Mouse (Mus musculus) C2C12 (cell line): ENCODE data around the gene Ube2z. TPM values are rescaled to one million over a fixed set of nuclear protein-coding genes. Genes with fewer than 3 reads are reported as not detected.

Experiments used
- H3K27me3 ChIP-seq: one replicate; pipeline ENCODE4 v1.6.1; 2011; ENCODE audit not compliant: control insufficient read depth, insufficient read depth, insufficient read length
- H3K36me3 ChIP-seq: one replicate; pipeline ENCODE4 v1.6.1; 2011; ENCODE audit not compliant: control insufficient read depth, insufficient read depth
- H3K4me3 ChIP-seq: one replicate; pipeline ENCODE4 v1.5.1; 2011; ENCODE audit warnings: mild to moderate bottlenecking, control low read depth; ENCODE audit not compliant: poor library complexity, insufficient read depth, severe bottlenecking
- H3K79me2 ChIP-seq: one replicate; pipeline ENCODE4 v1.6.1; 2011; ENCODE audit not compliant: control insufficient read depth, insufficient read depth
- H3K79me3 ChIP-seq: one replicate; pipeline ENCODE4 v1.6.1; 2011; ENCODE audit warnings: low read depth, control low read depth
- H3ac ChIP-seq: one replicate; pipeline ENCODE3; 2011; ENCODE audit warnings: low read depth; ENCODE audit not compliant: control insufficient read depth, insufficient read length
- CEBPB ChIP-seq: IDR thresholded peaks from one replicate; pipeline ENCODE4 v1.6.1; 2011; ENCODE audit warnings: low read depth, mild to moderate bottlenecking, control low read depth, moderate library complexity
- CTCF ChIP-seq: IDR thresholded peaks from one replicate; pipeline ENCODE4 v1.5.1; 2011; ENCODE audit not compliant: control insufficient read depth, insufficient read depth, insufficient read length
- FOSL1 ChIP-seq: IDR thresholded peaks from one replicate; pipeline ENCODE4 v1.8.0; 2011; ENCODE audit warnings: mild to moderate bottlenecking, low read length; ENCODE audit not compliant: poor library complexity, insufficient read depth, severe bottlenecking
- MAX ChIP-seq: IDR thresholded peaks from one replicate; pipeline ENCODE4 v1.6.1; 2011; ENCODE audit warnings: mild to moderate bottlenecking, control low read depth
- MYOD1 ChIP-seq: IDR thresholded peaks from one replicate; pipeline ENCODE4 v1.6.1; 2011; ENCODE audit warnings: low read depth; ENCODE audit not compliant: control insufficient read depth, insufficient read length
- MYOG ChIP-seq: IDR thresholded peaks from one replicate; pipeline ENCODE4 v1.6.1; 2011; ENCODE audit not compliant: control insufficient read depth, insufficient read length; ENCODE audit errors: extremely low read depth
- USF1 ChIP-seq: IDR thresholded peaks from one replicate; pipeline ENCODE4 v1.6.1; 2011; ENCODE audit warnings: low read depth, mild to moderate bottlenecking, control low read depth, moderate library complexity
- polyA plus RNA-seq: library from polyadenylated mRNA; unstranded; fragments of >200 nt; fragmentation: generic; extraction: Trizol; gene quantifications from one replicate; pipeline ENCODE4 v1.2.1, GENCODE M21; 2012; ENCODE audit warnings: missing spikeins

The Ube2z gene
- polyA plus RNA-seq, 1 experiment: 73.0 TPM

DNA sequence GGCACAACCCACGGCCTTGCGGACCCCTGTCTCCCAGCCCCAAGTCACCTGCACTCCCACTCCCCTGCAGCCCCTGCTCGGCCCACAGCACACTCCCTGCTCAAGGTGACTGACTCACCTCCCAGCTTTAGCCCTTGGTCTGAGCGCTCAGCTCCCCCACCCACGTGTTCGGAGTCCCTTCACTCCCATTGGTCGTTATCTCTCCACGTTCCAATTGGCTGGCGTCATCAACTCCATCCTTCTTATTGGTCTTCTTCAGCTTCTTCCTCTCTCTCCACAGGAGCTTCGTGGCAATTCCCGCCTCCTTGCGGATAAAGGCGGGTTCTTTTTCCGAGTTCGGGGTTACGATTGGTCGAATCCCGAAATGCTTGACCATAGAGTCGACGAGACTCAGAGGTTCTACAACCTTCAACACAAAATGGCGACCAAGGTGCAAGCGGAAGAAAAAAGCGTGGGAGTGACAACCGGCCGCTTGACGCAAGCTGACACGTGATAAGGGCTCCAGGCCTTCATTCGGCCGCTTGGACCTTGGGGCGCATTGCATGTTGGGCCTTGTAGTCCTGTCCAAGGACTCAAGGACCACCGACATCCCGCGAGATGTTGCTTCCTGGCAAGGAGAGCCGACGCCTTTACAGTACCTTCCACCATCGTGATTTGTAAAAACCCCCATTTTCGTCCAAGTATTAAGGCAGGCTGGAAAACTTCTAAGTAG lies 10.5 kb upstream of the Ube2z start, which contains the start of gene Atp5g1:
TSS of gene Atp5g1 (minus strand) at position 162 of the 712 bp plus-strand sequence.
- peak within 1 kb of the TSS; percentile 90 for H3ac ChIP-seq
- TF ChIP-seq FOSL1 (peak; percentile 10), USF1 (peak; percentile 89), CTCF (no peak), MAX (peak; percentile 92), MYOD1 (no peak), CEBPB (no peak)
- H3K79me3 ChIP-seq: peaks cover 16% of the 10 kb centered on the region
- peaks cover 31% of the 10 kb centered on the region for H3K79me2 ChIP-seq
- H3K36me3 ChIP-seq: peaks cover 18% of the 10 kb centered on the region
- H3K27me3 ChIP-seq: no peaks in the 10 kb centered on the region
- H3K4me3 ChIP-seq: peak within 1 kb of the TSS; percentile 87

DNA sequence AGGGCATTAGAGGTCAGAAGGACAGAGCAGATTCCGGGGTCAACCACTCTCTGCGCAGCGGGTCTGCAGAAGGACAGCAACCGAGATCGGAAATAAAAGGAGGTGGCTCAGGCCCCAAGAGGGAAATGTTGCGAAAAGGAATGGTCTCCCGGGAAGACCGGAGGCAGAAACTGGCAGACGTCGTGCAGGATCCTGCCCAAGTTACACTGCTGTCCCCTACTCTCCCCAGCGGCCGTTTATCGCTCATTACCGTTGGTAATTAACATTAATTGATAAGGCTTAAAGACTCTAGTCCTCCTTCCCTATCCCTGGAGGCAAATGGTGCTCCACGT lies 10.0 kb upstream of the Ube2z start:
- H3K36me3 ChIP-seq: peaks cover 23% of the 10 kb centered on the region
- peak overlapping the region; percentile 87 for H3K4me3 ChIP-seq
- TF ChIP-seq MAX (no peak), USF1 (no peak), MYOG (no peak), CEBPB (no peak), FOSL1 (no peak), CTCF (no peak), MYOD1 (no peak)
- H3K27me3 ChIP-seq: no peaks in the 10 kb centered on the region
- peak overlapping the region; percentile 90 for H3ac ChIP-seq
- peaks cover 31% of the 10 kb centered on the region for H3K79me2 ChIP-seq
- H3K79me3 ChIP-seq: peaks cover 16% of the 10 kb centered on the region

DNA sequence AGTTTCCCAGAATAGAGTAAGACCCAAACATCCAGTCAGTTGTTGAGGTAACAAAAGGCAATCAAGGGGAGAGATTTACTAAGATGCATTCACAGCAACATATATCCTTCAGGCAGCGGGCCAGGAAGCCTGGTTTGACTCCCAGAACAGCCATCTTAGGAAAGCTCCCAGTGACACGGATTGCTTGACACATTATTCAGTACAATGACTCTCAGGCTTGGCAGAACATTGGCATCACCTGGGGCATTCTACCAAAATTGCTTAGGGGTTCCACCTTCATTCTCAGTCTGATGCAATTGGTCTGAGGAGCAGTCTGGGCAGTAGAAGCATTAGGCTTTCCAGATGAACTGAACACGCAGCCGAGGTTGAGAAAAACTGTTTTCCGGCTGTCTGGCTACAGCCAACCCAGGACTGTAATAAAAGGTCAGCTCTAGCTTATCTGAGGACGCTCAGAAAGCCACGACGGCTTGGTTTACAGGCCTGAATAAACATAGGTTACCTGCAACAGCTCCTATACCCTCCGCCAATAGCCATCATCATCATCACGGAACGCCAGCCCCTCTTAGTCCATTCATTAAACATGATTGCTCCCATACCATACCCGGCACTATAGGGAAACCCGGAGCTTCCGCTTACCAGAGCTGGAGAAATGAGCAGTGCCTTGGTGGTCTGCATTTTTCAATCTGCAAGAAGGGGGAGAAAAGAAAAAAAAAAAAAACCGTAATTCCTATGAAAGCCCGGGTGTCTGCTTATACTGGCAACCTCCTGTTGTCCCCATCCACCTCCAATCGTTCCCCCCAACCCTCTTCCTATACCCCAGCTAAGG lies 9.4 kb upstream of the Ube2z start:
- Histone ChIP-seq H3K79me2 (peaks cover 31% of the 10 kb centered on the region), H3K27me3 (no peaks in the 10 kb centered on the region), H3K36me3 (peaks cover 29% of the 10 kb centered on the region), H3K4me3 (peak overlapping the region; percentile 87), H3ac (peak overlapping the region; percentile 90), H3K79me3 (peaks cover 16% of the 10 kb centered on the region)
- TF ChIP-seq CEBPB (no peak), CTCF (no peak), USF1 (no peak), FOSL1 (no peak), MYOD1 (no peak), MAX (no peak), MYOG (no peak)

DNA sequence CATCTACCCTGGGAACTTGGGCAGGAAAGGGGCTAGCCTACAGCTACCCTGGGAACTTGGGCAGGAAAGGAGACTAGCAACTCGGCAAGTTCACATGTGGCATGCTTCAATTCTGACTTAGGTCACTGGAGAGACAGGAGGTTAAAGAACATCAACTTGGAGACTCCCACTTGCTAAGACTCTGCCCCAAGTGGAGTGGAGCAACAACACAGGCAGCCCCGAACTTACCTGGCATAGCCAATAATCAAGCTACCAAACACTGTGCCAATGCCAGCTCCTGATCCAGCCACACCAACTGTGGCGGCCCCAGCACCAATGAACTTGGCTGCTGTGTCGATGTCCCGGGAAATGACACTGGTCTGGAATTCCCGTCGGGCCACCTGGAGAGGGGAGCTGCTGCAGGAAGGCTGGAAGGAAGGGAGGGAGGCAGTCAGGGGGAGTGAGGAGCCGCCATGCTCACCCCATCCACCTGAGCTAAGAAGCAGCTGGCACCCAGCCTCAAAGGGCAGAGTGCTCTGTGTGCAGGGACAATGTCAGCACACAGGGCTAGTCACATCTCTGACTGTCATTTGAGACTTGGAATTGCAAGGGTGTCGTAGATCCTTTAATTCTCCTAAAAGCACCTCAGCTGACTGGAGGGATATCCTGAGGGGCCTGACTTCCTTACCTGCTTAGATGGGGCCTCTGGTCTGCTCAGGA lies 8.3 kb upstream of the Ube2z start:
- Histone ChIP-seq H3K36me3 (peaks cover 30% of the 10 kb centered on the region), H3K79me2 (peaks cover 31% of the 10 kb centered on the region), H3ac (peak overlapping the region; percentile 74), H3K27me3 (no peaks in the 10 kb centered on the region), H3K4me3 (peak overlapping the region; percentile 87), H3K79me3 (peaks cover 16% of the 10 kb centered on the region)
- TF ChIP-seq FOSL1: no peak

DNA sequence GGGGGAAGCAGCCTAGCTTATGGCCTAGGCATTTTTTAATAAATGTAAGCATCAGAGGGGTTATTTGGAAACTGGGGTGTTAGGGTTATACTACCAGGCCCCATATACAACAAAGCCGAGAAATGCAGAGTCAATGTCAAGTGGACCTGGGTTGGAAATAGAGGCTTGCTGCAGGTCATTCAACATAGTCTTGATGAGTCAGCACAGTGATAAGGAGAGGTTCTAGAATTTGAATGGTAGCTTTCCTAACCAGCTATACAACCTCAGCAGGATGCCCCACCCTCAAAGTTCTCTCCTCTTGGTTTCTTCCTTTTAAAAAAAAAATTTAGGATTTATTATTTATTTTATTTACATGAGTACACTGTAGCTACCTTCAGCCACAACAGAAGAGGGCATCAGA lies 5.8 kb upstream of the Ube2z start:
- TF ChIP-seq CEBPB (no peak), USF1 (no peak), MAX (no peak), CTCF (no peak), MYOD1 (no peak), FOSL1 (no peak), MYOG (no peak)
- Histone ChIP-seq H3ac (no peak overlapping the region), H3K79me3 (peaks cover 16% of the 10 kb centered on the region), H3K27me3 (no peaks in the 10 kb centered on the region), H3K4me3 (no peak overlapping the region), H3K79me2 (peaks cover 31% of the 10 kb centered on the region), H3K36me3 (peaks cover 30% of the 10 kb centered on the region)
